Mouse (Mus musculus) forebrain, postnatal 0 days (tissue): ENCODE results near the gene Gm47841. TPM values are rescaled to one million over a fixed set of nuclear protein-coding genes. Genes with fewer than 3 reads are reported as not detected.

ENCODE experiments used
- ATAC-seq: fragments of 200-750 bp; cut with Nextera tagmentation; 2 replicates; pipeline ENCODE4 v1.8.0; 2017; ENCODE audit warnings: mild to moderate bottlenecking, moderate library complexity
- DNase-seq: peaks from one replicate; pipeline ENCODE4 v3.0.0-alpha.2; 2015
- H3K27ac ChIP-seq: fragments of 300-500 bp; sonication (generic); 2 replicates; pipeline ENCODE4 v1.5.1; 2014; ENCODE audit warnings: low read depth, mild to moderate bottlenecking, antibody characterized with exemption, low read length, moderate library complexity, mixed read lengths
- H3K27me3 ChIP-seq: fragments of 300-500 bp; sonication (generic); 2 replicates; pipeline ENCODE4 v1.6.1; 2014; ENCODE audit warnings: mild to moderate bottlenecking, low read length, mixed read lengths; ENCODE audit not compliant: insufficient read depth
- H3K36me3 ChIP-seq: fragments of 300-500 bp; sonication (generic); 2 replicates; pipeline ENCODE4 v1.6.1; 2014; ENCODE audit warnings: mild to moderate bottlenecking, moderate library complexity; ENCODE audit not compliant: insufficient read depth
- H3K4me1 ChIP-seq: fragments of 300-500 bp; sonication (generic); 2 replicates; pipeline ENCODE4 v1.6.1; 2014; ENCODE audit warnings: antibody characterized with exemption; ENCODE audit not compliant: insufficient read depth
- H3K4me2 ChIP-seq: fragments of 300-500 bp; sonication (generic); 2 replicates; pipeline ENCODE4 v1.6.1; 2014; ENCODE audit warnings: low read depth, mild to moderate bottlenecking, moderate library complexity
- H3K4me3 ChIP-seq: fragments of 300-500 bp; sonication (generic); 2 replicates; pipeline ENCODE4 v1.5.1; 2014; ENCODE audit warnings: low read depth, low read length, mixed read lengths
- H3K9ac ChIP-seq: fragments of 300-500 bp; sonication (generic); 2 replicates; pipeline ENCODE4 v1.6.1; 2014; ENCODE audit warnings: mild to moderate bottlenecking
- H3K9me3 ChIP-seq: fragments of 300-500 bp; sonication (generic); 2 replicates; pipeline ENCODE4 v1.6.1; 2016; ENCODE audit warnings: low read length
- CTCF ChIP-seq: sonication (generic); IDR thresholded peaks from 2 replicates; pipeline ENCODE4 v1.5.1; 2016; ENCODE audit warnings: antibody characterized with exemption, control low read depth, low read depth
- whole genome bisulfite sequencing: fragments of 180-500 bp; shearing (Covaris S2); extraction: QIAGEN DNeasy Blood & Tissue Kit; methylation state at CpG from one replicate; pipeline ENCODE4 v1.1.7; 2014; 5-methylcytosine and 5-hydroxymethylcytosine counted together
- polyA plus RNA-seq: library from polyadenylated mRNA; unstranded; fragments of >200 nt; fragmentation: Nextera tagmentation; extraction: Ambion mirVana; gene quantifications from 2 replicates; pipeline ENCODE4 v1.2.1, GENCODE M21; 2015
- total RNA-seq: library from RNA; depleted of rRNA; stranded (reverse); fragments of >200 nt; gene quantifications from 2 replicates; pipeline ENCODE4 v1.2.3, GENCODE M21; 2014

Gm47841 gene
- total and polyA plus RNA-seq, 2 experiments from 2014 or later: not detected

DNA sequence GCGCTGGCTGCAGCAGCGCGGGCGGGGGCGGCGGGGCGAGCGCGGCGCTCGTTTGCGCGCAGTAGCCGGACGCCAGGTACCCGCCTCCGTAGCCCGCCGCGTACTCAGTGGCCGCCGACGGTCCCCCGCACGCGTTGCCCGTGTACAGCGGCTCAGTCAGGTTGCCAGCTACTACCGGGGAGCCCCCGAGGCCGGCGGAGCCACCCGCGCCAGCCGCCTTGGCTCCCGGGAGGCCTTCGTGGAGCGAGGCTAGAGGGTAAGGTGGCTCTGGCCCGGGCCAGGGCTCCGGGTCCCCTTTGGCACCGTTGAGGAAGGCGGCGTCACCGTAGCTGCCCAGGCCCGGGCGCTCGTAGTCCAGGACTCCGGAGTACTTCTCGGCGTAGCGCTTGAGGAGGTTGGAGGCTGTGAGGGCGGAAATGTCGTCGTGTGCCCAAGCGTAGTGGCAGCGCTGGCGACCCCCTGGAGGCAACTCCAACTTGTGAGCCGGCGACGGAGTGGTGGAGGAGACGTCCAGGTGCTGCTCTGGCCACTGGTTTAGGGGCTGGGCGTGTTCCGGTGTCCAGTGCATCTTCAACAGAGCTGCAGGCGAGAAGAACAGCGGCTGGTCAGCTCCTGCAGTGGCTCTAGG is 6.7 kb upstream of the Gm47841 start:
- Histone ChIP-seq H3K4me1 (no peaks in the 10 kb centered on the region), H3K27me3 (peaks cover 28% of the 10 kb centered on the region), H3K27ac (no peak overlapping the region), H3K9ac (no peak overlapping the region), H3K4me2 (peak overlapping the region; percentile 48), H3K36me3 (no peaks in the 10 kb centered on the region), H3K9me3 (0 out of 2 replicates have a peak, but pooled peaks cover 4% of the 10 kb centered on the region), H3K4me3 (peak overlapping the region; percentile 38)
- no peak for TF ChIP-seq CTCF
- no peak for DNase-seq
- no peak for ATAC-seq
- 14% methylated on average over 60 of the region's 65 CpGs for WGBS

DNA sequence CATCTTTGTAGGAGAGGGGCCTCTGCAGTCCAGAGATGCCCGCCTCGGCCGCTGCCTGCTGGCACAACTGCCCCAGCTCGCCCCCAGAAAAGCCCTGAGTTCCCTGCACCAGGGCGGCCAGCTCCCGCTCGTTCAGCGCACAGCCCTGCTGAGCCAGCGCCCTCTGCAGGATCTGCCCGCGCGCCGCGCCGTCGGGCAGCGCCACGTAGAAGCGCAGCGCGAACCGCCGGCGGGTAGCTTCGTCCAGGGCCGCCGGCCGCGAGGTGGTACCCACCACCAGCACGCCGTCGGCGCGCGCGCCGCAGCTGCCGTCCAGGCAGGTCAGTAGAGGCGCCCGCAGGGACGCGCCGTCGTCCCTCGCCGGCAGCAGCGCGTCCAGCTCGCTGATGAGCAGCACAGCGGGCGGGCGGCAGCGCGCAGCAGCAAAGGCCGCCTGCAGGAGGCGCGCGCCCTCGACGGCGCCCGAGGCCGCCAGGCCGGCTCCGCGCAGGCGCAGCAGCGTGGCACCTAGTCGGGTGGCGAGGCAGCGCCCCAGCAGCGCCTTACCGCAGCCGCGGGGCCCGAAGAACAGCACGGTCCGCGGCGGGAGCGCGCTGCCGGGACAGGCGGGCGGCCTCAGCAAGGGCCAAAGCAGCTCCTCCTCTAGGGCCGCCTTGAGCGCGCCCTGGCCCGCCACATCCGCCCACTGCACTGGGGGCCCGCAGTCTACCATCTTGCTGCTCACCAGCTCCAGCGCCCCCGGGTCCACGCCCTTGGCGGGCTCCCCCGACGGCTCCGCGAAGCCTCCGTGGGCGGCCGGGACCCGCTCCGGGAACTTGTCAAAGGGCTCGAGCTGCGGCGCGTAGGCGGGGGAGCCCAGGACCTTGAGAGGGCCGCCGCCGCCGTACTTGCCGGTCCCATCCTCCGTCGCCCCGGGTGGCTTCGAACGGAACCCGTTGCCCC is 5.6 kb upstream of the Gm47841 start:
- peak; percentile 15 for TF ChIP-seq CTCF
- ATAC-seq (0 out of 2 replicates have a peak, but pooled peaks have one; percentile 12), DNase-seq (peak; percentile 55)
- H3K4me1 ChIP-seq: no peaks in the 10 kb centered on the region
- peak overlapping the region; percentile 38 for H3K4me3 ChIP-seq
- 0 out of 2 replicates have a peak, but pooled peaks cover 4% of the 10 kb centered on the region for H3K9me3 ChIP-seq
- WGBS: 19% methylated on average over 110 of the region's 120 CpGs
- no peak overlapping the region for H3K27ac ChIP-seq
- H3K4me2 ChIP-seq: peak overlapping the region; percentile 48
- H3K9ac ChIP-seq: no peak overlapping the region
- H3K36me3 ChIP-seq: no peaks in the 10 kb centered on the region
- H3K27me3 ChIP-seq: peaks cover 38% of the 10 kb centered on the region

DNA sequence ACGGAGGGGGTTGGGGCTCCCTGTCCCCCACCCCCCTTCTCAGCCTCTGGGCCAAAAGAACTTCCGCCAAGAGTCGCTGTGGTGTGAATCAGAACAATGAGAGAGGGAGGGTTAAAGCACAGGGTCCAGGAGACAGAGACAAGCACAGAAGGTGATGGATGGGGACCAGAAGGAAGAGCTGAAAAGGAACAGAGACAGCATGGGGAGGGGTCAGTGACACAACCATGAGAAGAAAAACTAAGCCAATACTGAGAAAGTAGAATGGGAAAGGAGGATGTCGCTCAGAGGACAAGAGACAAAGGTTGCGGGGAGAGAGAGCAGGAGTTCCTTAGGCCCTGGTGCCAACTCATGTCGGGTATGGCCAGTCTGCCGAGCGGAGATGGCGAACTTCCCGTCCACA is 4.7 kb upstream of the Gm47841 start:
- Histone ChIP-seq H3K27ac (no peak overlapping the region), H3K4me2 (no peak overlapping the region), H3K4me3 (no peak overlapping the region), H3K4me1 (no peaks in the 10 kb centered on the region), H3K36me3 (no peaks in the 10 kb centered on the region), H3K9ac (no peak overlapping the region), H3K9me3 (0 out of 2 replicates have a peak, but pooled peaks cover 4% of the 10 kb centered on the region), H3K27me3 (peaks cover 41% of the 10 kb centered on the region)
- DNase-seq: no peak
- ATAC-seq: no peak
- 47% methylated on average over 10 of the region's 10 CpGs for WGBS
- TF ChIP-seq CTCF: no peak

DNA sequence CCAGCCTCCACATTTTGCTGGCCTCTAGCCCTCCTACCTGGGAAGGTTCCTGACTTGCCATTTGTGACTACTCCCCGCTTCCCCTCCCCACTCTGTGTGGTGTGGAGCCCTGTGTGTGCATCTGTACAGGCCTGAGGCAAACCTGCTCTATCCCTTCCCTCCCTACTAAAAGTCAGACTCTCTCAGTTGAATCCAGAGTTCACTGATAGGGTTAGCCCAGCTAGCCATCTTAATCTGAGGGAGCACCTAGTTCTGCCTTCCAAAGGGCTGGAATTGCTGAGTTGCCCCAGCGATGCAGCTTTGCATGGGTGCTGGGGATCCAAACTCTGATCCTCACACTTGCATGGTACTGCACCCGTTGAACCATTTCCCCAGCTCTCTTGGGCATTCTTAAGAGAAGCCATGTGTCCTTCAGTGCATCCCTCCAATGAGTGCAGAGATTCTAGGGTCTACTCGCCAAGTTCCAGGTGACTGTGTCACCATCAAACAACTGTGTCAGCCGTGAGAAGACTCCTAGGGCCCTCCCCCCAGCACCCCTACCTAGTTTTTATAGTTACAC is 1.2 kb upstream of the Gm47841 start:
- WGBS: 57% methylated on average over 5 of the region's 5 CpGs
- peaks cover 56% of the 10 kb centered on the region for H3K27me3 ChIP-seq
- H3K4me2 ChIP-seq: no peak overlapping the region
- no peak for TF ChIP-seq CTCF
- H3K4me3 ChIP-seq: no peak overlapping the region
- ATAC-seq (no peak), DNase-seq (no peak)
- H3K4me1 ChIP-seq: no peaks in the 10 kb centered on the region
- H3K27ac ChIP-seq: no peak overlapping the region
- 0 out of 2 replicates have a peak, but pooled peaks cover 4% of the 10 kb centered on the region for H3K9me3 ChIP-seq
- H3K36me3 ChIP-seq: no peaks in the 10 kb centered on the region
- no peak overlapping the region for H3K9ac ChIP-seq

DNA sequence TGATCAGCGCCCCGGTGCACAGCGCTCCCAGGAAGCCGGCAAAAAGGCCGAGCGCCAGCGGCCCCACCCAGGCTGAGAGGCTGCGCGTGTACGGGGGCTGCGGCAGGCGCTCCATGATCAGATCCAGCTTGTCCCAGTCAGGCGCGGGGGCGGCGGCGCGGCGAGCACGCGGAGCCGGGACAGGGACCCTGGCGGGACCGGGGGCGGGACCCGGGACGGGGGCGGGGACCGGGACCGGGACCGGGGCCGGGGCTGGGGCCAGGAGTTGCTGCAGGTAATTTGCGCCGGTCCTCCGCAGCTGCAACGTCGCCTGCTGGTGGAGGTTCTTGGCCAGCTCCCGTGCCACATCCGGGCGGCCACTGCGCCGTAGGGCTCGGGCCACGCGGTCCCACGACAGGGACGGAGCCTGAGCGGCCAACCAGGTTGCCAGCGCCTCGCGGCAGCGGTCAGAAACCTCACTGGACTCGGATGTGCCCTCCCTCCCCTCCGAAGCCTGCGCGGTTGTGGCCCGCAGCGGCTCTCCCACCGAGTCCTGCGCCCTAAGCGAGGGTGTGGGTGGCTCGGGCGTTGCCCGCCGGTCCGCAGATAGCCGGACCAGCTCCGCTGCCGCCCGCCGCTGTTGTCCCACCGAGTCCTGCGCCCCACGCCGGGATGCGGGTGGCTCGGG is 537 bp downstream of the Gm47841 start:
- H3K4me3 ChIP-seq: peak overlapping the region; percentile 45
- H3K4me2 ChIP-seq: peak overlapping the region; percentile 92
- DNase-seq (peak; percentile 25), ATAC-seq (peak; percentile 71)
- peaks cover 5% of the 10 kb centered on the region; the same call in 1 of the 2 replicates for H3K36me3 ChIP-seq
- no peaks in the 10 kb centered on the region for H3K9me3 ChIP-seq
- WGBS: 3% methylated on average over 59 of the region's 77 CpGs
- TF ChIP-seq CTCF: no peak
- H3K27me3 ChIP-seq: peaks cover 43% of the 10 kb centered on the region
- H3K9ac ChIP-seq: peak overlapping the region; percentile 56
- H3K27ac ChIP-seq: no peak overlapping the region
- H3K4me1 ChIP-seq: no peaks in the 10 kb centered on the region

DNA sequence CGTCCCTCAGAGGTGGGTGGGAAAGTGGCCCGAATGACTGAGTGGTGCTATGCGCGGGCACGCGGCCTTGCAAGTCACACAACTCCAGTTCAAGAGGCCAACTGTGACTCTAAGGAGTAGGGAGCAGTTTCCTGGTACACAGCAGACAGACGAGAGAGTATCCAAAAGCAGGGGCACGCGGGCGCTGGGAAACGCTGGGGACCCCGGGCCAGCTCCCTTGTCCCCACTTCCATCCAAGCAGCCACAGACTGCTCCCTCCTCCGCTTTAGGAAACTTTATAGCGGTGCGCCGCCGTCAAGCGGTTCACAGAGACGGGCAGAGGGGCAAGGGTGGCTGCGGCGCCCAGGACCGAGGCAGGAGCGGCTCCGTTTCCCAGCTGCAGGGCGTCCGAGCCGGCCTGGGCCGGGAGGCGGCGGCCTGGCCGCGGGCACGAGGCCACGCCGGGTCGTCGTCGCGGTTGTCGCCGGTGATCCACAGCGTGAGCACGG is 1.1 kb downstream of the Gm47841 start:
- no peaks in the 10 kb centered on the region for H3K9me3 ChIP-seq
- H3K27me3 ChIP-seq: peaks cover 41% of the 10 kb centered on the region
- peak overlapping the region; percentile 92 for H3K4me2 ChIP-seq
- TF ChIP-seq CTCF: no peak
- H3K9ac ChIP-seq: peak overlapping the region; percentile 56; the same call in 1 of the 2 replicates
- ATAC-seq (0 out of 2 replicates have a peak, but pooled peaks have one; percentile 32), DNase-seq (no peak)
- no peak overlapping the region for H3K27ac ChIP-seq
- peaks cover 9% of the 10 kb centered on the region for H3K36me3 ChIP-seq
- H3K4me1 ChIP-seq: no peaks in the 10 kb centered on the region
- 3% methylated on average over 43 of the region's 43 CpGs for WGBS
- peak overlapping the region; percentile 45 for H3K4me3 ChIP-seq
